Mouse (Mus musculus) embryonic facial prominence, embryonic 12.5 days (tissue): Measurements from ENCODE around the gene Nutm1. TPM values are rescaled to one million over a fixed set of nuclear protein-coding genes. Genes with fewer than 3 reads are reported as not detected.

Experiments used
- ATAC-seq: fragments of 200-750 bp; cut with Nextera tagmentation; 2 replicates; pipeline ENCODE4 v1.8.0; 2017; ENCODE audit not compliant: insufficient number of reproducible peaks, insufficient read depth, low FRiP score, low TSS enrichment
- H3K27ac ChIP-seq: fragments of 300-500 bp; sonication (generic); 2 replicates; pipeline ENCODE4 v1.5.1; 2016; ENCODE audit warnings: mild to moderate bottlenecking
- H3K27me3 ChIP-seq: fragments of 300-500 bp; sonication (generic); 2 replicates; pipeline ENCODE4 v1.6.1; 2016; ENCODE audit warnings: mild to moderate bottlenecking, moderate library complexity
- H3K36me3 ChIP-seq: fragments of 300-500 bp; sonication (generic); 2 replicates; pipeline ENCODE4 v1.6.1; 2016; ENCODE audit warnings: mild to moderate bottlenecking
- H3K4me1 ChIP-seq: fragments of 300-500 bp; sonication (generic); 2 replicates; pipeline ENCODE4 v1.6.1; 2016
- H3K4me2 ChIP-seq: fragments of 300-500 bp; sonication (generic); replicated peaks from 2 replicates; pipeline ENCODE4 v1.6.1; 2016; ENCODE audit warnings: mild to moderate bottlenecking, moderate library complexity
- H3K4me3 ChIP-seq: fragments of 300-500 bp; sonication (generic); 2 replicates; pipeline ENCODE4 v1.5.1; 2016; ENCODE audit warnings: mild to moderate bottlenecking
- H3K9ac ChIP-seq: fragments of 300-500 bp; sonication (generic); 2 replicates; pipeline ENCODE4 v1.6.1; 2016; ENCODE audit warnings: mild to moderate bottlenecking, moderate library complexity
- H3K9me3 ChIP-seq: fragments of 300-500 bp; sonication (generic); 2 replicates; pipeline ENCODE4 v1.6.1; 2016; ENCODE audit warnings: mild to moderate bottlenecking, moderate library complexity
- WGBS: fragments of 180-500 bp; shearing (Covaris S2); methylation state at CpG from one replicate; pipeline ENCODE4 v1.1.7; 2016; 5-methylcytosine and 5-hydroxymethylcytosine counted together
- polyA plus RNA-seq: library from polyadenylated mRNA; unstranded; fragments of >200 nt; fragmentation: Nextera tagmentation; extraction: Ambion mirVana; gene quantifications from 2 replicates; pipeline ENCODE4 v1.2.1, GENCODE M21; 2016

Gene Nutm1
- polyA plus RNA-seq, 1 experiment from 2014 or later: not detected

DNA sequence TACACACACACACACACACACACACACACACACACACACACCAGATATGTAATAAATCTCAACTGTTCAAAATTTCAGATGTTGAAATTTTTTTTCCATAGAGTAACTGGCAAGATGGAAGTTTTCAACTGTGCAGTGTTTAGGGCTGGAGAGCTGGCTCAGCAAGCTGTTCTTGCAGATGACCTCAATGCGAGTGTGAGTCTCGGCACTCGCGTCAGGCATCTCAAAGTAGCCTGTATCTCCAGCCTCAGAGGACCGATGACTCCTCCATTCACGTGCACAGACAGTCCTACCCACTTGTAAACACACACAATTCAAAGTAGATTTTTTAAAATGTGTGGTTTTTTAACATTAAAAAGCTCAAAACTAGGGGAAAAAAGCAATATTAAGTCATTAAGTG, 14.4 kb upstream of the Nutm1 start:
- no peaks in the 10 kb centered on the region for H3K36me3 ChIP-seq
- WGBS: 87% methylated on average over 6 of the region's 6 CpGs
- H3K4me2 ChIP-seq: no peak overlapping the region
- H3K4me3 ChIP-seq: no peak overlapping the region
- no peaks in the 10 kb centered on the region for H3K9me3 ChIP-seq
- no peaks in the 10 kb centered on the region for H3K4me1 ChIP-seq
- H3K27ac ChIP-seq: no peak overlapping the region
- ATAC-seq: no peak
- no peaks in the 10 kb centered on the region for H3K27me3 ChIP-seq
- no peak overlapping the region for H3K9ac ChIP-seq

DNA sequence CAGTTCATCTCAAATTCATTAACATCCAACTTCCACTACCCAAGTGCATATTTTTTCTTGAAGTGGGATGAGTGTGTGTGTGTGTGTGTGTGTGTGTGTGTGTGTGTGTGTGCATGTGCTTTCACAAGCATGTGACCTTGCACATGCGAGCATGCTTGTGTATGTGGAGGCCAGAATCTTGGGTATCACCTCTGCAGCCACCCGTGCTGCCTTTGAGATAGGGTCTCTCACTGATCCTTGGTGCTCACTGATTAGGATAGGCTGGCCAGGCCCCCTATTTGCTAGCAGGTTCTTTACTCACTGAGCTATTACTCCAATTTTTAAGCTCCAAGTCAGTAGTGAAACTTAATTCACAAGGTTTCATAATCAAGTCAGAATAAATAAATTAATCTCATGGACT, 13.8 kb upstream of the Nutm1 start:
- Histone ChIP-seq H3K4me1 (no peaks in the 10 kb centered on the region), H3K9me3 (no peaks in the 10 kb centered on the region), H3K36me3 (no peaks in the 10 kb centered on the region), H3K4me2 (no peak overlapping the region), H3K27ac (no peak overlapping the region), H3K9ac (no peak overlapping the region), H3K27me3 (no peaks in the 10 kb centered on the region), H3K4me3 (no peak overlapping the region)
- no peak for ATAC-seq
- WGBS: 97% methylated on average over 2 of the region's 2 CpGs

DNA sequence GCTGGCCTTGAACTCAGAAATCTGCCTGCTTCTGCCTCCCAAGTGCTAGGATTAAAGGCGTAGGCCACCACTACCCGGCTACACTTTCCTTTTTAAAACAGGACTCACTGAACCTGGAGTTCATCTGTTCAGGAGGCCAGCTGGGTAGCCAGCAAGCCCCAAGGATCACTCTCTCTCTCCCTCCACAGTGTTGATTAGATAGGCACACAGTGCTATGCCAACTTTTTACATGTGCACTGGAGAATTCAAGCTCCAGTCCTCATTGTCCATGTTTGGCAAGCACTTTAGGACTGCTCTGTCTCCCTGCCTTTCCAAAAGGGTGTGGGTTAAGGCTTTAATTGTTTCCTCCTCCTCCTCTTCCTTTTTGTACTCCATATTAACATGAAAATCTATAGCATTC, 10.9 kb upstream of the Nutm1 start:
- Histone ChIP-seq H3K4me1 (peaks cover 10% of the 10 kb centered on the region), H3K36me3 (no peaks in the 10 kb centered on the region), H3K27me3 (no peaks in the 10 kb centered on the region), H3K9me3 (no peaks in the 10 kb centered on the region), H3K9ac (no peak overlapping the region), H3K4me2 (no peak overlapping the region), H3K27ac (no peak overlapping the region), H3K4me3 (no peak overlapping the region)
- 79% methylated on average over 2 of the region's 2 CpGs for WGBS
- no peak for ATAC-seq

DNA sequence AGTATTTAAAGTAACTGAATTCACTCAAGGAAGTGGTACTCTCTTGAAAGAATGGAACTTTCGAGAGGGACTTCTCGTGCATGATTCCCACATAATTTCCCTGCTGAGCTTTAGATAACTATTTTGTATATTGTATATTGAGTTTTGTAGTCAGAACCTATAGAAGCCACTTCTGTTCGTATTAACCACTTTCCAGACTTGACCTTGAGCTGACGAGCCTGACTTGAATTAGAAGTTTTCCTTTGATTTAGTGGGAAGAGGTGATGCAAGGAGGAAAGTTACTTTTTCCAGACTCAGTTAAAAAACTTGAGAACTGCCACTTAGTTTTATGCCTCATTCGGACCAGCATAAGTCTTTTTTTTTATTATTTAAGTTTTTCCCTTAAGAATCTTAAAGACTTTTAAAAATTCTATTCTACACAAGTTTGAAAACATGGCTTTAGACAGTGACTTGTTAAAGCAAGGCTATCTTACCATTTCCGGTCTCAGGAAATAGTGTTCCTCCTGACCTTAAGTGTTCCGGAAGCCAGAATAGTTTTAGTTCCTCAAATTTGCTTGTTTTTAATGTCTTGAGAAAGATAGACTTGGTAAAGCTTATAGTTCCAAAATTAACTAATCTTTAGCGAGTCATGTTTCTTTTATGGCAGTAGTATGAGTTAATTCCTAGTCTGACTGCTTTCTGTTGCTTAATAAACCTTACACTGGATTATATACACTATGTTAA, 8.6 kb upstream of the Nutm1 start:
- Histone ChIP-seq H3K9ac (no peak overlapping the region), H3K4me1 (peaks cover 18% of the 10 kb centered on the region), H3K27me3 (no peaks in the 10 kb centered on the region), H3K27ac (no peak overlapping the region), H3K4me3 (no peak overlapping the region), H3K9me3 (no peaks in the 10 kb centered on the region), H3K4me2 (peak overlapping the region; percentile 90), H3K36me3 (no peaks in the 10 kb centered on the region)
- 81% methylated on average over 8 of the region's 8 CpGs for WGBS
- no peak for ATAC-seq

DNA sequence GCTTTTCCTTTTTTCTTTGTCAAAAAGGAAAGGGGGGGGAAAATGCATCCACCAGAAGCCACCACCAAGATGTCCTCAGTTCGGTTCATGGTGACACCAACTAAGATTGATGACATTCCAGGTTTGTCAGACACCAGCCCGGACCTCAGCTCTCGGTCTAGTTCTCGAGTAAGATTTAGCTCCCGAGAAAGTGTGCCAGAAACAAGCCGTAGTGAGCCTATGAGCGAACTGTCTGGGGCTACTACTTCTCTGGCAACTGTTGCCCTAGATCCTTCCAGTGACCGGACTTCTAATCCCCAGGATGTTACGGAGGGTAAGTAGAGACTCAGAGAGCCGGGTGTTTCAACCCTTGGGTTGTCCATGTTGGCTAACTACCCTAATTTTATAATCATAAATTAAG, 7.7 kb upstream of the Nutm1 start:
- H3K9me3 ChIP-seq: no peaks in the 10 kb centered on the region
- H3K9ac ChIP-seq: peak overlapping the region; percentile 70; the same call in 1 of the 2 replicates
- no peaks in the 10 kb centered on the region for H3K36me3 ChIP-seq
- no peak overlapping the region for H3K27ac ChIP-seq
- H3K27me3 ChIP-seq: no peaks in the 10 kb centered on the region
- WGBS: 65% methylated on average over 10 of the region's 10 CpGs
- peaks cover 20% of the 10 kb centered on the region for H3K4me1 ChIP-seq
- no peak for ATAC-seq
- peak overlapping the region; percentile 86 for H3K4me3 ChIP-seq
- H3K4me2 ChIP-seq: peak overlapping the region; percentile 90

DNA sequence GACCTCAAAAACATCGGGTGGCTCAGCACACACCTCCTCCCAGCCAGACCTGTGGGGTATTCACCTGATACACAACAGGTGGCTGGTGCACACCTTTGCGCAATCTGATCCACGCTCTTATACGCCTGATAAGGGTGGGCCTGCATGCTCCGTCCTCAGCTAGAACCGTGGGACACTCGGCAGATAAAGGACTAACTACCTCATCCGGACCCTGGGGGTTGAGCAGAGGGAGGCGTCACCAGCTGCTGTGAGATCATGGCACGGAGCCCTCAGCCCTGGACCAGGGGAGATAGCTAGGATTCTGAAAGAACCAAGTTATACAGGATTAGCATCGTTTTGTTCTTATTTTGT, 7.1 kb upstream of the Nutm1 start, which contains the start of gene Gm21985:
Gm21985 (plus strand) TSS at position 73 of the 351 bp plus-strand sequence.
- H3K36me3 ChIP-seq: no peaks in the 10 kb centered on the region
- peaks cover 20% of the 10 kb centered on the region for H3K4me1 ChIP-seq
- no peaks in the 10 kb centered on the region for H3K27me3 ChIP-seq
- peak; percentile 23; the same call in 1 of the 2 replicates for ATAC-seq
- H3K9ac ChIP-seq: peak within 1 kb of the TSS; percentile 70
- peak within 1 kb of the TSS; percentile 89 for H3K27ac ChIP-seq
- 1% methylated on average over 11 of the region's 11 CpGs for WGBS
- H3K9me3 ChIP-seq: no peaks in the 10 kb centered on the region
- peak within 1 kb of the TSS; percentile 90 for H3K4me2 ChIP-seq
- peak within 1 kb of the TSS; percentile 86 for H3K4me3 ChIP-seq

DNA sequence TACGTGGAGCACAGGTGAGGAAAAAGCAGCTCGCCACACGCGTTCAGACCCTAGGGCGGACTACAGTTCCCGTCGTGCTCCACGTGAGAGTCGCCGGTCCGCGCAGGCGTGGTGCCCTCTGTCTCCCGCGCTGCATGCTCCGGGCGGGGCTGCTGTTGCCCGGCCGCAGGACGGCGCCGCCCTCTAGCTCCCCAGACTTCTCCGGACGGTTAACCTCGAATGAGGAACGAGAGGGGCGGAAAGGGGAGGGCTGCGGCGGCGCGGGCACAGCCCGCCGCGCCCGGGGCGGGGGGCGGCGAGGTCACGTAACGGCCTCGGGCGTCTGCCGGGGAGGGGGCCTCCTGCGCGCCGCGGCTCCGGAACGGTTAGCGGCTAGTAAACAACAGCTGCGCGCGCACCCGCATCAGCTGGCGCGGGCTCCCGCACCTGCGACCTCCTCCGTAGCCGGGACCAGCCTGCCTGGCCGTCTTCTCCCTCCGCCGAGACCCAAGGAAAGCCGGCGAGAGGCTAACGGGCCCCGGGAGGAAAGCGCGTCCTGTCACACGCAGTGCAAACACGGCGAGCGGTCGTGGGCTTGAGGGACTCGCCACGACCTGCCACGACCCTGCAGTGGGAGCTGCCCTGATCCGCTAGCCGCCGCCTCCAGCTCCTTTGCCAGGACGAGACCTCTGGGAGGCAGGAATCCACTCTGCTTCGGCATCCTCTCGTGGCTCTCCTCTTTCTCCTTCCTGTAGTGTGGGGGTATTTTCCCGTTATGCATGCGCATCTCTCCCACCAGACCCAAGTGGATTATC, 6.6 kb upstream of the Nutm1 start, which contains the start of gene Slc12a6:
Slc12a6 (plus strand) TSS at position 378 of the 794 bp plus-strand sequence.
- Histone ChIP-seq H3K4me1 (peaks cover 20% of the 10 kb centered on the region), H3K9me3 (no peaks in the 10 kb centered on the region), H3K27me3 (no peaks in the 10 kb centered on the region), H3K4me2 (peak within 1 kb of the TSS; percentile 90), H3K4me3 (peak within 1 kb of the TSS; percentile 86), H3K36me3 (no peaks in the 10 kb centered on the region), H3K9ac (peak within 1 kb of the TSS; percentile 70), H3K27ac (peak within 1 kb of the TSS; percentile 89)
- ATAC-seq: peak; percentile 94
- under 1% methylated on average over 77 of the region's 85 CpGs for WGBS

DNA sequence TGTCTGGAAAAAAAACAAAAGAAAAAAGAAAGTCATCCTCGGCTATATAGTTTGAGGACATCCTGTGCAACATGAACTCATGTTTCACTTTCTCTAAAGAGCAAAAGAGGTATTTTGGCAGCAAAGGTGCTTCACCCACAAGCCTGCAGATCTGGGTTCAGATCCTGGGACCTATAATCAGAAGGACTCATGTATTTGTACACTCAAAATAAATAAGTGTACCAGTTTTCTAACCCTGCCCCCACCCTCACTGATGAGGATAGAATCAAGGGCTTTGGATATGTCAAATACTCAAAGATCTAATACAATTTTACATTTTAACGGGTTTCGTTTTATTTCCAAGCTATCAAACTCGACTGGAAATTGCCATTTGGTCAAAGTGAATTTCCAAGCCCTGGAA, 5.3 kb upstream of the Nutm1 start:
- Histone ChIP-seq H3K36me3 (no peaks in the 10 kb centered on the region), H3K9me3 (no peaks in the 10 kb centered on the region), H3K4me3 (no peak overlapping the region), H3K27me3 (no peaks in the 10 kb centered on the region), H3K9ac (no peak overlapping the region), H3K4me2 (no peak overlapping the region), H3K27ac (no peak overlapping the region), H3K4me1 (peaks cover 20% of the 10 kb centered on the region)
- 78% methylated on average over 4 of the region's 4 CpGs for WGBS
- no peak for ATAC-seq

DNA sequence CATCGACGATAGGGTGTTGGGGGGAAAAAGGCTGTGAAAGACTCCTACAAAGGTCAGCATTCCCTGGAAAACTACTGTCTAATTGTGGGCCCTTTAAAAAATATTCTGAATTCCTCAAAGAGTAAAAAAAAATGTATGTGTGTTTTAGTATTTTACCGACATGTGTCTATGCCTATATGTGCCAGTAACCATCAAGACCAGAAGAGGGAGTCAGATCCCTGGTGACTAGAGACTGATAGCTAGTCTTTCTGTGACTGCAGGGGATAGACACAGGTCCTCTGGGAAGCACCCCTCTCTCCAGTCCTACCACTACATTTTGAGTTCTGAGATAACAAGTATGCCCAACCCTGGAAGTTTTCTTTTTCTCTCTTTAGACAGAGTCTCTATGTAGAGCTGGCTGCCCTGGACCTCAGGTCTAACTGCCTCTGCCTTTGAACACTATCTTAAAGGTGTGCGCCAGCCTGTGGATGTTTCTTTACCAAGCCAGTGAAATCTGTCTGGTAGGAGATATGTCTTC, 3.7 kb upstream of the Nutm1 start:
- Histone ChIP-seq H3K36me3 (no peaks in the 10 kb centered on the region), H3K4me1 (peaks cover 20% of the 10 kb centered on the region), H3K4me3 (peak overlapping the region; percentile 60), H3K9me3 (no peaks in the 10 kb centered on the region), H3K27me3 (no peaks in the 10 kb centered on the region), H3K27ac (no peak overlapping the region), H3K4me2 (peak overlapping the region; percentile 64), H3K9ac (0 out of 2 replicates have a peak overlapping the region, but pooled peaks have one; percentile 59)
- 37% methylated on average over 4 of the region's 4 CpGs for WGBS
- no peak for ATAC-seq

DNA sequence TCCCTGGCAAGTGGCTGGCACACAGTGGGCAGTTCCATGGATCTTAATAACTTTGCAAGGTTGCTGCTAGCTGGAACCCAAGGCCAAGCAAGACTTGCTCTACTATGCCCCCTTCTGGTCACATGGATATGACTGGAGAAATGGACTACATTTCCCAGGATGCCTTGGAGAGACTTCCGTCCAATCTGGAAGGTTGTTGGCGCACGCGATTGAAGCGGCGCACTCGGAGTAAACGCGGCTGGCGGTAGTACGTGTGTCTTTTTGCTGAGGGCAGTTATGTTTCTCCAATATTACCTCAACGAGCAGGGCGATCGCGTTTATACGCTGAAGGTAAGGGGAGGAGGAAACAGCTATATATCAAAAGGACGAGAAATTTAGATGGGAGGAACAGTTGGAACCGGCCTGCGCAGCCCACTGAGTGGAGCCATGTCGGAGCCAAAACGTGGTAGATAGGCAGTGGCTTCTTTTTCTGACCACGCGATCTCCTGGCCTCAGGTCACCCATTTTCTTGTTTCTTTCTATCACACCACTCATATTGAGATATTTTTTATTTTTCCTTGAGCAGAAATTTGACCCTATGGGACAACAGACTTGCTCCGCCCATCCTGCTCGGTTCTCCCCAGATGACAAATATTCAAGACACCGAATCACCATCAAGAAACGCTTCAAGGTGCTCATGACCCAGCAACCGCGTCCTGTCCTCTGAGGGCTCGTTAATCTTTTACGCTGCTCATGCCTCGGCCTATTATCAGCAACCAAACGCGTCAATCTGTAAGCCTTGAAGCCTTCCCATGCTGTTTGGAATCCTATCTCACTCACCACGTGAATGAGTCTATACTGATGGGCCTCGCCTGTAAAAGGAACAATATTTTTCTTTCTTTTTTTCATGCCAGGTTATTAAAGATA, 2.9 kb upstream of the Nutm1 start, which contains the start of gene Nop10:
Nop10 (plus strand) TSS at position 179 of the 906 bp plus-strand sequence.
- WGBS: under 1% methylated on average over 36 of the region's 36 CpGs
- peak within 1 kb of the TSS; percentile 59 for H3K9ac ChIP-seq
- peak within 1 kb of the TSS; percentile 64 for H3K4me2 ChIP-seq
- H3K27me3 ChIP-seq: no peaks in the 10 kb centered on the region
- H3K4me1 ChIP-seq: peaks cover 18% of the 10 kb centered on the region
- H3K4me3 ChIP-seq: peak within 1 kb of the TSS; percentile 60
- no peak within 1 kb of the TSS for H3K27ac ChIP-seq
- no peaks in the 10 kb centered on the region for H3K36me3 ChIP-seq
- peak; percentile 44; the same call in 1 of the 2 replicates for ATAC-seq
- H3K9me3 ChIP-seq: no peaks in the 10 kb centered on the region
